Mouse (Mus musculus) CH12.LX (cell line): Measurements from ENCODE around the gene Actn4. TPM values are rescaled to one million over a fixed set of nuclear protein-coding genes. Genes with fewer than 3 reads are reported as not detected.

Source experiments
- DNase-seq: peaks from one replicate; pipeline ENCODE4 v3.0.0-alpha.2; 2013; ENCODE audit errors: extremely low read depth
- H3K27ac ChIP-seq: 2 replicates; pipeline ENCODE4 v1.5.1; 2012; ENCODE audit warnings: low read depth, mild to moderate bottlenecking, control low read depth, moderate library complexity; ENCODE audit not compliant: insufficient read depth
- H3K27me3 ChIP-seq: replicated peaks from 2 replicates; pipeline ENCODE3; 2012; ENCODE audit warnings: inconsistent platforms
- H3K36me3 ChIP-seq, 2 experiments: replicated peaks in 1 of 2; 2 replicates each; pipeline versions ENCODE3 to v1.6.1; 2012; ENCODE audit warnings: inconsistent platforms in 1 of 2, low read length in 1 of 2, mild to moderate bottlenecking in 1 of 2, mixed read lengths in 1 of 2, moderate library complexity in 1 of 2; ENCODE audit not compliant: control insufficient read depth in 1 of 2, insufficient read depth in 1 of 2
- H3K4me1 ChIP-seq, 2 experiments: 2 replicates each; pipeline ENCODE4 v1.6.1; 2012; ENCODE audit warnings: inconsistent platforms in 1 of 2, moderate library complexity in 1 of 2; ENCODE audit not compliant: insufficient read depth in 2 of 2, control insufficient read depth in 1 of 2
- H3K4me2 ChIP-seq: 2 replicates; pipeline ENCODE4 v1.6.1; 2012; ENCODE audit warnings: low read depth, mild to moderate bottlenecking, control low read depth; ENCODE audit not compliant: poor library complexity, insufficient read depth, severe bottlenecking
- H3K4me3 ChIP-seq, 3 experiments: fragments of 150-350 bp in 1 of 3; sonication (generic) in 1 of 3; replicated peaks in 1 of 3; 2 replicates each; pipeline versions ENCODE3 to v1.5.1; 2011 to 2012; ENCODE audit warnings: low read depth in 2 of 3, low read length in 2 of 3, mild to moderate bottlenecking in 2 of 3, moderate library complexity in 2 of 3, control low read depth in 1 of 3, improper control_type of control experiment in 1 of 3, inconsistent platforms in 1 of 3, mixed read lengths in 1 of 3; ENCODE audit not compliant: poor library complexity in 1 of 3
- H3K79me2 ChIP-seq: replicated peaks from 2 replicates; pipeline ENCODE4 v1.6.1; 2012; ENCODE audit warnings: mild to moderate bottlenecking, moderate library complexity; ENCODE audit not compliant: control insufficient read depth, poor library complexity, insufficient read depth, severe bottlenecking; ENCODE audit errors: extremely low read depth
- H3K9ac ChIP-seq: 2 replicates; pipeline ENCODE4 v1.6.1; 2012; ENCODE audit warnings: low read depth, mild to moderate bottlenecking, control low read depth, moderate library complexity; ENCODE audit not compliant: insufficient read depth
- H3K9me3 ChIP-seq: replicated peaks from 2 replicates; pipeline ENCODE3; 2012; ENCODE audit warnings: low read length, inconsistent platforms, mixed read lengths
- CTCF ChIP-seq, 2 experiments: IDR thresholded peaks in 1 of 2; conservative IDR thresholded peaks in 1 of 2; 2 replicates each; pipeline ENCODE4 v1.5.1; 2011 to 2012; ENCODE audit warnings: low read depth in 2 of 2, low read length in 2 of 2, improper control_type of control experiment in 1 of 2, inconsistent platforms in 1 of 2, mild to moderate bottlenecking in 1 of 2, moderate library complexity in 1 of 2
- E2F4 ChIP-seq: IDR thresholded peaks from 2 replicates; pipeline ENCODE4 v1.6.1; 2011; ENCODE audit warnings: low read depth, low read length, improper control_type of control experiment; ENCODE audit not compliant: insufficient replicate concordance
- ELF1 ChIP-seq: IDR thresholded peaks from 2 replicates; pipeline ENCODE4 v1.6.1; 2014; ENCODE audit warnings: low read depth, mild to moderate bottlenecking, inconsistent platforms, low read length, improper control_type of control experiment
- EP300 ChIP-seq: IDR thresholded peaks from 2 replicates; pipeline ENCODE4 v1.6.1; 2011; ENCODE audit warnings: low read length, improper control_type of control experiment
- ETS1 ChIP-seq: conservative IDR thresholded peaks from 2 replicates; pipeline ENCODE4 v1.6.1; 2012; ENCODE audit warnings: low read depth, mild to moderate bottlenecking, inconsistent platforms, low read length, improper control_type of control experiment, moderate library complexity
- HCFC1 ChIP-seq: IDR thresholded peaks from 2 replicates; pipeline ENCODE4 v1.6.1; 2012; ENCODE audit warnings: low read depth, mild to moderate bottlenecking, inconsistent platforms, low read length, improper control_type of control experiment
- IRF4 ChIP-seq: IDR thresholded peaks from 2 replicates; pipeline ENCODE4 v1.6.1; 2014; ENCODE audit warnings: low read depth, mild to moderate bottlenecking, inconsistent platforms, low read length, improper control_type of control experiment
- JUN ChIP-seq: IDR thresholded peaks from 2 replicates; pipeline ENCODE4 v1.6.1; 2011; ENCODE audit warnings: low read depth, mild to moderate bottlenecking, low read length, improper control_type of control experiment, moderate library complexity; ENCODE audit not compliant: insufficient read depth
- JUND ChIP-seq: conservative IDR thresholded peaks from 2 replicates; pipeline ENCODE4 v1.6.1; 2011; ENCODE audit warnings: low read depth, low read length, improper control_type of control experiment
- KAT2A ChIP-seq: IDR thresholded peaks from 2 replicates; pipeline ENCODE4 v1.6.1; 2012; ENCODE audit warnings: low read length, improper control_type of control experiment, inconsistent platforms; ENCODE audit not compliant: insufficient replicate concordance
- MAFK ChIP-seq: IDR thresholded peaks from 2 replicates; pipeline ENCODE4 v1.6.1; 2011; ENCODE audit warnings: low read length, improper control_type of control experiment; ENCODE audit not compliant: insufficient replicate concordance
- MAX ChIP-seq: IDR thresholded peaks from 2 replicates; pipeline ENCODE4 v1.6.1; 2011; ENCODE audit warnings: low read length, improper control_type of control experiment
- MAZ ChIP-seq: IDR thresholded peaks from 2 replicates; pipeline ENCODE4 v1.6.1; 2012; ENCODE audit warnings: low read depth, mild to moderate bottlenecking, inconsistent platforms, low read length, improper control_type of control experiment, moderate library complexity
- MEF2A ChIP-seq: IDR thresholded peaks from 2 replicates; pipeline ENCODE4 v1.6.1; 2014; ENCODE audit warnings: low read depth, mild to moderate bottlenecking, inconsistent platforms, low read length, improper control_type of control experiment, borderline replicate concordance
- MYC ChIP-seq: IDR thresholded peaks from 2 replicates; pipeline ENCODE4 v1.6.1; 2011; ENCODE audit warnings: low read depth, mild to moderate bottlenecking, improper control_type of control experiment, low read length
- NELFE ChIP-seq: IDR thresholded peaks from 2 replicates; pipeline ENCODE4 v1.6.1; 2011; ENCODE audit warnings: low read depth, low read length, improper control_type of control experiment
- NRF1 ChIP-seq: IDR thresholded peaks from 2 replicates; pipeline ENCODE4 v1.6.1; 2014; ENCODE audit warnings: low read depth, mild to moderate bottlenecking, inconsistent platforms, low read length, improper control_type of control experiment, moderate library complexity
- PAX5 ChIP-seq: IDR thresholded peaks from 2 replicates; pipeline ENCODE4 v1.6.1; 2012; ENCODE audit warnings: low read length, inconsistent platforms, mixed read lengths
- POLR2A ChIP-seq: IDR thresholded peaks from 2 replicates; pipeline ENCODE4 v1.6.1; 2011; ENCODE audit warnings: low read depth, mild to moderate bottlenecking, improper control_type of control experiment, low read length
- RAD21 ChIP-seq: IDR thresholded peaks from 2 replicates; pipeline ENCODE4 v1.6.1; 2011; ENCODE audit warnings: low read depth, mild to moderate bottlenecking, low read length, improper control_type of control experiment, moderate library complexity
- RCOR1 ChIP-seq: conservative IDR thresholded peaks from 2 replicates; pipeline ENCODE4 v1.6.1; 2012; ENCODE audit warnings: low read depth, mild to moderate bottlenecking, inconsistent platforms, low read length, improper control_type of control experiment
- SIN3A ChIP-seq: IDR thresholded peaks from 2 replicates; pipeline ENCODE4 v1.6.1; 2012; ENCODE audit warnings: low read length, improper control_type of control experiment, inconsistent platforms
- SMC3 ChIP-seq: IDR thresholded peaks from 2 replicates; pipeline ENCODE4 v1.6.1; 2011; ENCODE audit warnings: low read depth, low read length, improper control_type of control experiment
- TBP ChIP-seq: conservative IDR thresholded peaks from 2 replicates; pipeline ENCODE4 v1.6.1; 2011; ENCODE audit warnings: low read depth, low read length, improper control_type of control experiment
- TCF12 ChIP-seq: IDR thresholded peaks from 2 replicates; pipeline ENCODE4 v1.6.1; 2014; ENCODE audit warnings: low read depth, mild to moderate bottlenecking, inconsistent platforms, low read length, improper control_type of control experiment
- USF1 ChIP-seq: IDR thresholded peaks from 2 replicates; pipeline ENCODE4 v1.6.1; 2014; ENCODE audit warnings: low read depth, mild to moderate bottlenecking, inconsistent platforms, low read length, improper control_type of control experiment
- USF2 ChIP-seq: conservative IDR thresholded peaks from 2 replicates; pipeline ENCODE4 v1.6.1; 2011; ENCODE audit warnings: low read depth, low read length, improper control_type of control experiment
- ZC3H11A ChIP-seq: IDR thresholded peaks from 2 replicates; pipeline ENCODE4 v1.6.1; 2012; ENCODE audit warnings: low read depth, mild to moderate bottlenecking, inconsistent platforms, low read length, improper control_type of control experiment
- ZKSCAN1 ChIP-seq: IDR thresholded peaks from 2 replicates; pipeline ENCODE4 v1.6.1; 2012; ENCODE audit warnings: low read depth, inconsistent platforms, low read length, improper control_type of control experiment, borderline replicate concordance
- ZNF384 ChIP-seq: IDR thresholded peaks from 2 replicates; pipeline ENCODE4 v1.6.1; 2012; ENCODE audit warnings: low read depth, low read length, improper control_type of control experiment, inconsistent platforms
- dilution Hi-C: fragments of 300-500 bp; cut with MboI; formaldehyde crosslinking; loops from 2 replicates; pipeline ENCODE4 v1.14.3; 2020; ENCODE audit warnings: low sequenced_read_pairs; ENCODE audit not compliant: extremely low pct_unique_long_range_greater_than_20kb, extremely low pct_ligation_motif_present
- in situ Hi-C: fragments of 300-500 bp; cut with MboI; formaldehyde crosslinking; loops from 3 replicates; pipeline ENCODE4 v1.14.3; 2019; ENCODE audit warnings: low sequenced_read_pairs, low pct_ligation_motif_present, low pct_unique_long_range_greater_than_20kb, mixed read lengths
- polyA plus RNA-seq: library from polyadenylated mRNA; unstranded; fragments of >175 nt; gene quantifications from 2 replicates; pipeline ENCODE4 v1.2.1, GENCODE M21; 2012; ENCODE audit warnings: low read depth; ENCODE audit not compliant: insufficient read length
- total RNA-seq, 2 experiments: library from RNA; depleted of rRNA; stranded (reverse); fragments of 300-350 nt in 1 of 2; fragments of >200 nt in 1 of 2; gene quantifications; 2 replicates each; pipeline ENCODE4 v1.2.3; 2012 to 2014

Gene Actn4
- total and polyA plus RNA-seq, 3 experiments: 56.9 to 145 (median 63.4) TPM

- no peak overlapping the region for H3K4me3 ChIP-seq
Observed at GRCm38 (mm10) chr7:28897661-28898060, 64.5 kb downstream of the Actn4 start.

GRCm38 (mm10) chr7:28894942-28895341, 67.2 kb downstream of the Actn4 start:
- Histone ChIP-seq H3K36me3 (peaks cover 73 to 98% of the 10 kb centered on the region in 2 experiments), H3K4me3 (no peak overlapping the region), H3K9ac (no peak overlapping the region), H3K79me2 (no peaks in the 10 kb centered on the region), H3K27me3 (no peaks in the 10 kb centered on the region), H3K4me1 (no peaks in the 10 kb centered on the region), H3K4me2 (no peak overlapping the region), H3K9me3 (no peaks in the 10 kb centered on the region), H3K27ac (no peak overlapping the region)
- TF ChIP-seq ELF1 (no peak), RCOR1 (no peak), USF1 (no peak), KAT2A (no peak), MAZ (no peak), USF2 (no peak), NRF1 (no peak), MYC (no peak), MAX (no peak), MAFK (no peak), TCF12 (no peak), PAX5 (no peak), CTCF (conservative IDR thresholded peaks at IDR 0.05 in 1 of 2, IDR thresholded peaks at IDR 0.05 in 1 of 2; ENCODE audit: low read depth in 2 of 2, low read length in 2 of 2) (no peak), ZC3H11A (no peak), JUND (no peak), ETS1 (no peak), ZKSCAN1 (no peak), SIN3A (no peak)
- DNase-seq: no peak
- in situ Hi-C loops (no loop called here), dilution Hi-C loops (no loop called here)

More at GRCm38 (mm10) chr7:28897661-28898060, 64.5 kb downstream of the Actn4 start:
- Histone ChIP-seq H3K79me2 (no peaks in the 10 kb centered on the region), H3K4me2 (no peak overlapping the region), H3K27ac (no peak overlapping the region), H3K36me3 (peaks cover 81 to 98% of the 10 kb centered on the region in 2 experiments), H3K9me3 (no peaks in the 10 kb centered on the region), H3K4me1 (peaks cover 5 to 14% of the 10 kb centered on the region in 2 experiments; a peak in 3 of 4 replicates), H3K27me3 (no peaks in the 10 kb centered on the region), H3K9ac (no peak overlapping the region)
- in situ Hi-C loops: no loop called here
- no peak for TF ChIP-seq MAFK
- no peak for TF ChIP-seq ZNF384
- no peak for TF ChIP-seq HCFC1
- no peak for TF ChIP-seq ZKSCAN1
- TF ChIP-seq JUN: no peak
- TF ChIP-seq POLR2A: no peak
- TF ChIP-seq TBP: no peak
- no peak for TF ChIP-seq MYC
- TF ChIP-seq RAD21: no peak
- no peak for TF ChIP-seq E2F4
- TF ChIP-seq NRF1: no peak
- TF ChIP-seq ZC3H11A: no peak
- TF ChIP-seq JUND: no peak
- TF ChIP-seq MEF2A: no peak
- no peak for TF ChIP-seq SMC3
- TF ChIP-seq NELFE: no peak
- no peak for TF ChIP-seq MAX
- TF ChIP-seq IRF4: no peak
- no peak for TF ChIP-seq EP300
- dilution Hi-C loops: no loop called here
- no peak for DNase-seq
